ENCODE assay signal across 9 mouse cellular contexts in the genomic region with DNA sequence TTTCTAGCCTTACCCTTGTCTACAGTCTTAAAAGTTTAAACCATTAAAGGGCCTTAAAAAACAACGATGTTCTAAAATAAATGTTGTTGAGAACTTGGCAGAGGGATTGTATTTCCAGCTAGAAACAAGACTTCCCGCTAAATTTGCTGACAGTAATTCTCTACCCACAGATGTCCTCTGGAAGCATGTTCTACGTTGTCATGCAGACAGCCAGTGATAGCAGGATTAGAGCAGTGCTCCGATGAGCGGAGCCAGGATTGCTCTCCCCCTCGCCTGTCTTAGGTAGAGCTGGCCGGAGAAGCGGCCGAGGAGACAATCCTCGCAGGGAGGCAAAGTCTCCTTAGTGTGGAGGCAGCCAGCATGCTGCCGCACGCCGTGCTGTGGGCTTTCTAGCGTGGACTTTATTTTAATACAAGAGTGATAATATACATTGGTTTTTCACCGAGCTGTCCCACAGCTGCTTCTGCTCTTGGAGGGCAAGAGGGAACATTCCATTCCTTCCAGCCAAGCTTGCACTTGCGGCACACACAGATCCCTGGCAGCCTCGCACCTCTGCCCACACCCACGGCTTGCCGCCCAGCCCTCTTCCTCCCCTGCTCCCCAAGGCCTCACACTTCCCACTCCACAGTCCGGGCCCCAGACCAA.
DNase-seq lines count a peak whose midpoint lies in the region; ATAC-seq and TF ChIP-seq lines count a peak whose summit lies in the region.
"Had no signal": no experiment of that assay in that cellular context is flagged by ENCODE, and none has a peak within 500 bp of the region (broad histone marks: within the 10 kb centered on the region; RNA-seq: fewer than 3 reads in every experiment).

No protein-coding gene starts in this region.

- TF ChIP-seq CTCF in kidney, postnatal 0 days (IDR thresholded peaks at IDR 0.05; ENCODE audit: low read depth): no peak
- TF ChIP-seq CTCF in heart, postnatal 0 days (IDR thresholded peaks at IDR 0.05; ENCODE audit: low read depth): no peak

- no peak overlapping the region for H3K9ac ChIP-seq in kidney, postnatal 0 days (ENCODE audit: low read depth, low read length)
- peak overlapping the region; percentile 32 for H3K9ac ChIP-seq in embryonic facial prominence, embryonic 14.5 days (ENCODE audit: low read depth, low read length)
- H3K9ac ChIP-seq in heart, postnatal 0 days (replicated peaks; ENCODE audit: low read depth, low read length): 0 out of 2 replicates have a peak overlapping the region, but pooled peaks have one; percentile 26
- H3K9ac ChIP-seq in midbrain, embryonic 13.5 days (replicated peaks): no peak overlapping the region
- H3K9ac ChIP-seq: neural tube, embryonic 13.5 days had no signal

- WGBS in kidney, postnatal 0 days: 50% methylated on average over 20 of the region's 20 CpGs
- 43% methylated on average over 19 of the region's 20 CpGs for WGBS in embryonic facial prominence, embryonic 14.5 days
- WGBS in heart, postnatal 0 days: 35% methylated on average over 20 of the region's 20 CpGs
- 90% methylated on average over 20 of the region's 20 CpGs for WGBS in midbrain, embryonic 13.5 days

- H3K9me3 ChIP-seq in kidney, postnatal 0 days (replicated peaks; ENCODE audit: low read length): no peaks in the 10 kb centered on the region
- H3K9me3 ChIP-seq in embryonic facial prominence, embryonic 14.5 days (ENCODE audit: control insufficient read depth, low read length): no peaks in the 10 kb centered on the region
- H3K9me3 ChIP-seq in heart, postnatal 0 days (replicated peaks; ENCODE audit: control insufficient read depth, low read length): no peaks in the 10 kb centered on the region
- H3K9me3 ChIP-seq in midbrain, embryonic 13.5 days: no peaks in the 10 kb centered on the region
- H3K9me3 ChIP-seq: neural tube, embryonic 13.5 days had no signal

- no peak overlapping the region for H3K4me3 ChIP-seq in kidney, postnatal 0 days (replicated peaks; ENCODE audit: low read depth, low read length)
- no peak overlapping the region for H3K4me3 ChIP-seq in embryonic facial prominence, embryonic 14.5 days (ENCODE audit: low read depth, low read length)
- H3K4me3 ChIP-seq in heart, postnatal 0 days (ENCODE audit: low read depth, low read length): no peak overlapping the region
- no peak overlapping the region for H3K4me3 ChIP-seq in midbrain, embryonic 13.5 days (replicated peaks)
- H3K4me3 ChIP-seq: neural tube, embryonic 13.5 days had no signal

- no peaks in the 10 kb centered on the region for H3K36me3 ChIP-seq in kidney, postnatal 0 days (ENCODE audit: insufficient read depth, low read length)
- no peaks in the 10 kb centered on the region for H3K36me3 ChIP-seq in embryonic facial prominence, embryonic 14.5 days (ENCODE audit: control insufficient read depth, insufficient read depth, low read length)
- H3K36me3 ChIP-seq in heart, postnatal 0 days (replicated peaks; ENCODE audit: control insufficient read depth, insufficient read depth, low read length): no peaks in the 10 kb centered on the region
- no peaks in the 10 kb centered on the region for H3K36me3 ChIP-seq in midbrain, embryonic 13.5 days
- H3K36me3 ChIP-seq: neural tube, embryonic 13.5 days had no signal

- no peak for ATAC-seq in kidney, postnatal 0 days (replicated peaks; ENCODE audit: low FRiP score, low read depth)
- ATAC-seq in embryonic facial prominence, embryonic 14.5 days (ENCODE audit: low read depth): peak; percentile 39; the same call in 1 of the 2 replicates
- ATAC-seq in heart, postnatal 0 days (ENCODE audit: insufficient read depth, low read depth): peak; percentile 76
- no peak for ATAC-seq in midbrain, embryonic 13.5 days

- no peak overlapping the region for H3K4me2 ChIP-seq in kidney, postnatal 0 days (ENCODE audit: low read length)
- peak overlapping the region; percentile 21; the same call in 1 of the 2 replicates for H3K4me2 ChIP-seq in embryonic facial prominence, embryonic 14.5 days (ENCODE audit: low read depth, low read length)
- H3K4me2 ChIP-seq in heart, postnatal 0 days (ENCODE audit: low read depth, low read length): peak overlapping the region; percentile 34; the same call in 1 of the 2 replicates
- no peak overlapping the region for H3K4me2 ChIP-seq in midbrain, embryonic 13.5 days (replicated peaks)
- H3K4me2 ChIP-seq: neural tube, embryonic 13.5 days had no signal

- peak overlapping the region; percentile 61 for H3K27ac ChIP-seq in kidney, postnatal 0 days
- peak overlapping the region; percentile 87 for H3K27ac ChIP-seq in embryonic facial prominence, embryonic 14.5 days (replicated peaks; ENCODE audit: low read depth, low read length)
- H3K27ac ChIP-seq in heart, postnatal 0 days (ENCODE audit: low read depth): peak overlapping the region; percentile 87
- H3K27ac ChIP-seq in midbrain, embryonic 13.5 days: no peak overlapping the region
- H3K27ac ChIP-seq: neural tube, embryonic 13.5 days had no signal

- peaks cover 14% of the 10 kb centered on the region for H3K4me1 ChIP-seq in kidney, postnatal 0 days (replicated peaks; ENCODE audit: insufficient read depth, low read length)
- peaks cover 32% of the 10 kb centered on the region for H3K4me1 ChIP-seq in embryonic facial prominence, embryonic 14.5 days (ENCODE audit: control insufficient read depth, insufficient read depth, low read length)
- peaks cover 41% of the 10 kb centered on the region for H3K4me1 ChIP-seq in heart, postnatal 0 days (ENCODE audit: control insufficient read depth, insufficient read depth)
- H3K4me1 ChIP-seq in midbrain, embryonic 13.5 days (replicated peaks): peaks cover 8% of the 10 kb centered on the region

- no peaks in the 10 kb centered on the region for H3K27me3 ChIP-seq in kidney, postnatal 0 days (ENCODE audit: insufficient read depth, low read length)
- no peaks in the 10 kb centered on the region for H3K27me3 ChIP-seq in embryonic facial prominence, embryonic 14.5 days (replicated peaks; ENCODE audit: control insufficient read depth, insufficient read depth, low read length)
- no peaks in the 10 kb centered on the region for H3K27me3 ChIP-seq in heart, postnatal 0 days (ENCODE audit: control insufficient read depth, insufficient read depth, low read length)
- H3K27me3 ChIP-seq in midbrain, embryonic 13.5 days: no peaks in the 10 kb centered on the region
- H3K27me3 ChIP-seq: neural tube, embryonic 13.5 days had no signal

- DNase-seq in kidney, postnatal 0 days (ENCODE audit: low spot score): peak; percentile 41
- DNase-seq in kidney, adult 8-10 months: no peak
- peak; percentile 75 for DNase-seq in embryonic facial prominence, embryonic 14.5 days (ENCODE audit: low spot score)
- peak; percentile 78 for DNase-seq in heart, postnatal 0 days (ENCODE audit: low spot score)
- DNase-seq in lung, postnatal 25 days (ENCODE audit: low spot score): peak; percentile 67
- DNase-seq in layer of hippocampus, adult 11-12 months (ENCODE audit: low spot score): no peak
- DNase-seq in embryo, embryonic 9.5 days (ENCODE audit: extremely low spot score): no peak

- no peak for TF ChIP-seq EP300 in heart, postnatal 0 days (IDR thresholded peaks at IDR 0.05; ENCODE audit: low read depth)

Comparison
In these comparisons a context has a peak if more than half of its experiments do, and no peak if none do; other contexts are left out.
1. DNase-seq: peak in kidney, postnatal 0 days (single experiment), embryonic facial prominence, embryonic 14.5 days (single experiment), heart, postnatal 0 days (single experiment) and lung, postnatal 25 days (single experiment); none in kidney, adult 8-10 months (0 of 2), layer of hippocampus, adult 11-12 months (single experiment) and embryo, embryonic 9.5 days (single experiment).
2. ATAC-seq: peak in embryonic facial prominence, embryonic 14.5 days (single experiment) and heart, postnatal 0 days (single experiment); none in kidney, postnatal 0 days (single experiment) and midbrain, embryonic 13.5 days (single experiment).
3. H3K4me2 ChIP-seq: peak in embryonic facial prominence, embryonic 14.5 days (single experiment) and heart, postnatal 0 days (single experiment); none in kidney, postnatal 0 days (single experiment) and midbrain, embryonic 13.5 days (single experiment).
4. H3K9ac ChIP-seq: peak in embryonic facial prominence, embryonic 14.5 days (single experiment) and heart, postnatal 0 days (single experiment); none in kidney, postnatal 0 days (single experiment) and midbrain, embryonic 13.5 days (single experiment).